ENCODE assay signal across 26 mouse cellular contexts in the genomic region with DNA sequence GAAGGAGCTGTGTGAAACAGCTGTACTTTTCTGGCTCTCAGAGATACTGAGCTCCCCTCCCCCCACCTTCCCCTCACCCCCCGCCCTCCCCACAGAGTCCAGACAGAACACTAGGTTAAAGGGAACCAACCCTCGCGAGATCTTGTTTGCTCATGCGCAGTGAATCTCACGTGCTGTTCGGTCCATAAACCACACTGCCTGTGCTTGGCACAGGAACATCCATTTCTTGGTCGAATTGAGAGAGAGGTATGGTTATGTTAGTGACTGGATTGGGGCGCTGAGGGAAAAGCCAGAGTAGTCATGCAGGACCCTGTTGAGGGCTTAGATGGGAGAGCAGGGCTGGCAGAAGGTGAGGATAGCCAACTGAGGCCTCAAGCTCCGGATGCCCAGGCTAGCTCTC. TPM values are rescaled to one million over a fixed set of nuclear protein-coding genes. Genes with fewer than 3 reads are reported as not detected.
"Had no signal": no experiment of that assay in that cellular context is flagged by ENCODE, and none has a peak within 500 bp of the region (broad histone marks: within the 10 kb centered on the region; RNA-seq: fewer than 3 reads in every experiment).

A gene (plus strand): TSS at position 301 of the 400 bp plus-strand sequence.

RNA-seq across cellular contexts. Expression of the gene that starts here (rescaled TPM):
- polyA plus RNA-seq: limb, embryonic 10.5 days; limb, embryonic 11.5 days; limb, embryonic 15.5 days; liver, adult 2 months; liver, embryonic 11.5 days; liver, embryonic 12.5 days; liver, embryonic 13.5 days; liver, embryonic 14.5 days; liver, embryonic 15.5 days; liver, embryonic 16.5 days; liver, postnatal 0 days; lung, adult 2 months; lung, embryonic 14.5 days; lung, embryonic 15.5 days; lung, embryonic 16.5 days; lung, postnatal 0 days; macrophage; midbrain, embryonic 10.5 days; midbrain, embryonic 11.5 days; midbrain, embryonic 12.5 days; midbrain, embryonic 13.5 days; midbrain, embryonic 14.5 days; midbrain, embryonic 15.5 days; midbrain, embryonic 16.5 days; midbrain, postnatal 0 days; myocyte had no signal
